Mouse (Mus musculus) heart, embryonic 14.5 days (tissue): ENCODE measurements around the gene Ccdc177. TPM values are rescaled to one million over a fixed set of nuclear protein-coding genes. Genes with fewer than 3 reads are reported as not detected.
"Not testable (repeated sequence)": the region's sequence is repeated elsewhere in the genome, so short reads cannot be mapped to it uniquely, and the experiment has no call there.

Experiments
- ATAC-seq: fragments of 200-750 bp; cut with Nextera tagmentation; 2 replicates; pipeline ENCODE4 v1.8.0; 2017; ENCODE audit warnings: low read depth, moderate TSS enrichment; ENCODE audit not compliant: insufficient number of reproducible peaks, insufficient read depth, low FRiP score
- H3K27ac ChIP-seq, 2 experiments: fragments of 200-500 bp in 1 of 2; fragments of 300-500 bp in 1 of 2; sonication (generic) in 1 of 2; replicated peaks in 1 of 2; 2 replicates each; pipeline ENCODE4 v1.5.1; 2012 to 2014; ENCODE audit warnings: low read depth in 2 of 2, low read length in 2 of 2, control low read depth in 1 of 2, mild to moderate bottlenecking in 1 of 2, mixed read lengths in 1 of 2; ENCODE audit not compliant: control insufficient read depth in 1 of 2, insufficient read depth in 1 of 2
- H3K27me3 ChIP-seq: fragments of 300-500 bp; sonication (generic); 2 replicates; pipeline ENCODE4 v1.6.1; 2014; ENCODE audit warnings: mild to moderate bottlenecking, low read length, control low read depth; ENCODE audit not compliant: control insufficient read depth, insufficient read depth
- H3K36me3 ChIP-seq: fragments of 300-500 bp; sonication (generic); 2 replicates; pipeline ENCODE4 v1.6.1; 2014; ENCODE audit warnings: mild to moderate bottlenecking, control low read depth, low read length, mixed read lengths; ENCODE audit not compliant: control insufficient read depth, insufficient read depth
- H3K4me1 ChIP-seq, 2 experiments: fragments of 200-500 bp in 1 of 2; fragments of 300-500 bp in 1 of 2; sonication (generic) in 1 of 2; 2 replicates each; pipeline ENCODE4 v1.6.1; 2012 to 2014; ENCODE audit warnings: low read length in 2 of 2, control low read depth in 1 of 2, mixed read lengths in 1 of 2; ENCODE audit not compliant: control insufficient read depth in 2 of 2, insufficient read depth in 2 of 2
- H3K4me2 ChIP-seq: fragments of 300-500 bp; sonication (generic); 2 replicates; pipeline ENCODE4 v1.6.1; 2014; ENCODE audit warnings: mild to moderate bottlenecking, low read length
- H3K4me3 ChIP-seq, 2 experiments: fragments of 200-500 bp in 1 of 2; fragments of 300-500 bp in 1 of 2; sonication (generic) in 1 of 2; 2 replicates each; pipeline ENCODE4 v1.5.1; 2012 to 2014; ENCODE audit warnings: low read length in 2 of 2, mild to moderate bottlenecking in 2 of 2, control low read depth in 1 of 2, low read depth in 1 of 2, moderate library complexity in 1 of 2; ENCODE audit not compliant: control insufficient read depth in 1 of 2, insufficient read depth in 1 of 2
- H3K9ac ChIP-seq: fragments of 300-500 bp; sonication (generic); 2 replicates; pipeline ENCODE4 v1.6.1; 2014; ENCODE audit warnings: mild to moderate bottlenecking, low read length
- H3K9me3 ChIP-seq: fragments of 300-500 bp; sonication (generic); 2 replicates; pipeline ENCODE4 v1.6.1; 2016; ENCODE audit warnings: low read length, control low read depth; ENCODE audit not compliant: control insufficient read depth
- WGBS: fragments of 180-500 bp; shearing (Covaris S2); extraction: QIAGEN DNeasy Blood & Tissue Kit; methylation state at CpG from one replicate; pipeline ENCODE4 v1.1.7; 2014; 5-methylcytosine and 5-hydroxymethylcytosine counted together
- polyA plus RNA-seq: library from polyadenylated mRNA; unstranded; fragments of >200 nt; fragmentation: Nextera tagmentation; extraction: Ambion mirVana; gene quantifications from 2 replicates; pipeline ENCODE4 v1.2.1, GENCODE M21; 2014

The Ccdc177 gene
- polyA plus RNA-seq, 1 experiment from 2014 or later: not detected

GRCm38 (mm10) chr12:80790700-80791570 lies 30.4 kb upstream of the Ccdc177 start:
- peak; percentile 67 for ATAC-seq
- peaks cover 8% of the 10 kb centered on the region; the same call in 1 of the 2 replicates for H3K36me3 ChIP-seq
- under 1% methylated on average over 77 of the region's 80 CpGs for WGBS

GRCm38 (mm10) chr12:80789849-80790694 lies 29.6 kb upstream of the Ccdc177 start, which contains the start of gene Susd6:
Gene Susd6, plus strand, starts transcription at chr12:80790510.
- Histone ChIP-seq H3K4me1 (peaks cover 9 to 37% of the 10 kb centered on the region in 2 experiments), H3K9ac (peak within 1 kb of the TSS; percentile 97), H3K9me3 (no peaks in the 10 kb centered on the region), H3K27ac (peak within 1 kb of the TSS; percentile 95 to 96), H3K27me3 (no peaks in the 10 kb centered on the region), H3K4me2 (peak within 1 kb of the TSS; percentile 66), H3K36me3 (peaks cover 8% of the 10 kb centered on the region; the same call in 1 of the 2 replicates), H3K4me3 (peak within 1 kb of the TSS; percentile 80 to 93)
- peak; percentile 98 for ATAC-seq
- WGBS: 3% methylated on average over 43 of the region's 56 CpGs

More at GRCm38 (mm10) chr12:80790700-80791570, 30.4 kb upstream of the Ccdc177 start:
- Histone ChIP-seq H3K4me1 (peaks cover 12 to 41% of the 10 kb centered on the region in 2 experiments), H3K9me3 (no peaks in the 10 kb centered on the region), H3K27me3 (no peaks in the 10 kb centered on the region), H3K9ac (peak overlapping the region; percentile 97), H3K4me2 (peak overlapping the region; percentile 66), H3K4me3 (peak overlapping the region; percentile 80 to 93), H3K27ac (peak overlapping the region; percentile 95 to 96)

GRCm38 (mm10) chr12:80789276-80789675 lies 28.8 kb upstream of the Ccdc177 start:
- ATAC-seq, H3K36me3 ChIP-seq, H3K9me3 ChIP-seq, H3K27ac ChIP-seq, H3K9ac ChIP-seq, H3K4me3 ChIP-seq, H3K27me3 ChIP-seq: not testable (repeated sequence)
- H3K4me1 ChIP-seq: peaks cover 9 to 31% of the 10 kb centered on the region in 2 experiments
- peak overlapping the region; percentile 66; the same call in 1 of the 2 replicates for H3K4me2 ChIP-seq
- WGBS: 86% methylated on average over 4 of the region's 4 CpGs

GRCm38 (mm10) chr12:80788188-80788587 lies 27.7 kb upstream of the Ccdc177 start:
- no peak for ATAC-seq
- Histone ChIP-seq H3K9me3 (no peaks in the 10 kb centered on the region), H3K36me3 (0 out of 2 replicates have a peak, but pooled peaks cover 4% of the 10 kb centered on the region), H3K9ac (peak overlapping the region; percentile 11; the same call in 1 of the 2 replicates), H3K4me3 (no peak overlapping the region), H3K4me1 (peaks cover 9 to 30% of the 10 kb centered on the region in 2 experiments), H3K27ac (no peak overlapping the region), H3K4me2 (peak overlapping the region; percentile 12; the same call in 1 of the 2 replicates), H3K27me3 (no peaks in the 10 kb centered on the region)
- 88% methylated on average over 3 of the region's 3 CpGs for WGBS

- H3K4me1 ChIP-seq: peaks cover 6 to 25% of the 10 kb centered on the region in 2 experiments
- ATAC-seq: no peak
- H3K27ac ChIP-seq: no peak overlapping the region
- peak overlapping the region; percentile 12; the same call in 1 of the 2 replicates for H3K4me2 ChIP-seq
- WGBS: 16% methylated on average over 11 of the region's 11 CpGs
- H3K27me3 ChIP-seq: no peaks in the 10 kb centered on the region
- peak overlapping the region; percentile 11; the same call in 1 of the 2 replicates for H3K9ac ChIP-seq
- H3K4me3 ChIP-seq: no peak overlapping the region
- H3K9me3 ChIP-seq: no peaks in the 10 kb centered on the region
- no peaks in the 10 kb centered on the region for H3K36me3 ChIP-seq
Measured at GRCm38 (mm10) chr12:80787604-80788003, 27.1 kb upstream of the Ccdc177 start.

- WGBS: 58% methylated on average over 1 of the region's 1 CpGs
- Histone ChIP-seq H3K4me1 (peaks cover 4 to 15% of the 10 kb centered on the region in 2 experiments; a peak in 3 of 4 replicates), H3K4me3 (no peak overlapping the region), H3K9me3 (no peaks in the 10 kb centered on the region), H3K27me3 (no peaks in the 10 kb centered on the region), H3K4me2 (no peak overlapping the region), H3K36me3 (no peaks in the 10 kb centered on the region), H3K27ac (no peak overlapping the region), H3K9ac (no peak overlapping the region)
- ATAC-seq: no peak
Measured at GRCm38 (mm10) chr12:80786591-80786990, 26.1 kb upstream of the Ccdc177 start.

GRCm38 (mm10) chr12:80785597-80785996 lies 25.1 kb upstream of the Ccdc177 start:
- H3K4me2 ChIP-seq: no peak overlapping the region
- H3K4me1 ChIP-seq: peaks cover 4 to 15% of the 10 kb centered on the region in 2 experiments; a peak in 3 of 4 replicates
- no peaks in the 10 kb centered on the region for H3K27me3 ChIP-seq
- H3K9ac ChIP-seq: no peak overlapping the region
- ATAC-seq: no peak
- no peaks in the 10 kb centered on the region for H3K36me3 ChIP-seq
- H3K9me3 ChIP-seq: no peaks in the 10 kb centered on the region
- WGBS: 88% methylated on average over 4 of the region's 4 CpGs
- H3K4me3 ChIP-seq: no peak overlapping the region
- no peak overlapping the region for H3K27ac ChIP-seq
